Mouse (Mus musculus): ENCODE measurements around the gene Zfp263. TPM values are rescaled to one million over a fixed set of nuclear protein-coding genes. Genes with fewer than 3 reads are reported as not detected.

Gene Zfp263
- polyA plus RNA-seq, 1 experiment from 2014 or later = 44.9 TPM

Other genes starting within 250 kb of the Zfp263 start
- not detected in 2 replicates for gene Olfr161, start 153.1 kb upstream of the Zfp263 start, polyA plus RNA-seq (2015; fragmentation: Nextera tagmentation; extraction: Ambion mirVana)
- 0.08 TPM in 1 of 2 replicates, not detected in the other for gene Mefv, start 26.0 kb upstream of the Zfp263 start, polyA plus RNA-seq (2015; fragmentation: Nextera tagmentation; extraction: Ambion mirVana)
- not detected in 2 replicates for gene Olfr15, start 86.8 kb downstream of the Zfp263 start, polyA plus RNA-seq (2015; fragmentation: Nextera tagmentation; extraction: Ambion mirVana)
- 1.1 and 1.3 TPM in 2 replicates for gene Zfp174, start 103.2 kb downstream of the Zfp263 start, polyA plus RNA-seq (2015; fragmentation: Nextera tagmentation; extraction: Ambion mirVana)
- gene Naa60, start 128.3 kb downstream of the Zfp263 start, polyA plus RNA-seq (2015; fragmentation: Nextera tagmentation; extraction: Ambion mirVana) = 48.1 and 49.2 TPM in 2 replicates
- gene Zfp597, start 140.5 kb downstream of the Zfp263 start, polyA plus RNA-seq (2015; fragmentation: Nextera tagmentation; extraction: Ambion mirVana) = 7.3 and 7.6 TPM in 2 replicates
- gene Gm20695, start 140.6 kb downstream of the Zfp263 start, polyA plus RNA-seq (2015; fragmentation: Nextera tagmentation; extraction: Ambion mirVana) = 1.5 and 2.0 TPM in 2 replicates
- gene 1700037C18Rik, start 164.6 kb downstream of the Zfp263 start, polyA plus RNA-seq (2015; fragmentation: Nextera tagmentation; extraction: Ambion mirVana) = 9.4 and 11.1 TPM in 2 replicates
- 22.2 and 23.9 TPM in 2 replicates for gene Cluap1, start 164.7 kb downstream of the Zfp263 start, polyA plus RNA-seq (2015; fragmentation: Nextera tagmentation; extraction: Ambion mirVana)
- gene Nlrc3, start 232.5 kb downstream of the Zfp263 start, polyA plus RNA-seq (2015; fragmentation: Nextera tagmentation; extraction: Ambion mirVana) = 1.9 and 2.1 TPM in 2 replicates